In genomic region chr6:52182030-52182429, GRCm38 (mm10) we compare ENCODE assay signal across 19 mouse cellular contexts. TPM values are rescaled to one million over a fixed set of nuclear protein-coding genes. Genes with fewer than 3 reads are reported as not detected.
DNase-seq lines count a peak whose midpoint lies in the region; ATAC-seq and TF ChIP-seq lines count a peak whose summit lies in the region.
"Had no signal": no experiment of that assay in that cellular context is flagged by ENCODE, and none has a peak within 500 bp of the region (broad histone marks: within the 10 kb centered on the region; RNA-seq: fewer than 3 reads in every experiment).

No protein-coding gene starts in this region.

- H3K9me3 ChIP-seq in hindbrain, embryonic 14.5 days (ENCODE audit: control insufficient read depth, low read length), result no peaks in the 10 kb centered on the region
- no peaks in the 10 kb centered on the region for H3K9me3 ChIP-seq in kidney, embryonic 16.5 days (ENCODE audit: low read length)
- H3K9me3 ChIP-seq: midbrain, embryonic 13.5 days had no signal

- TF ChIP-seq POLR2A in embryonic fibroblast, embryonic 13.5 days (IDR thresholded peaks at IDR 0.05; ENCODE audit: low read depth, low read length), result no peak

- H3K4me3 ChIP-seq in embryonic fibroblast, embryonic 13.5 days (ENCODE audit: insufficient read depth, low read length), result 0 out of 2 replicates have a peak overlapping the region, but pooled peaks have one; percentile 1
- H3K4me3 ChIP-seq in hindbrain, embryonic 14.5 days (replicated peaks; ENCODE audit: low read length), result peak overlapping the region; percentile 71
- no peak overlapping the region for H3K4me3 ChIP-seq in kidney, embryonic 16.5 days (ENCODE audit: low read length)
- H3K4me3 ChIP-seq: midbrain, embryonic 13.5 days had no signal

- peaks cover 5% of the 10 kb centered on the region for H3K4me1 ChIP-seq in embryonic fibroblast, embryonic 13.5 days (ENCODE audit: control insufficient read depth, insufficient read depth, low read length)
- peaks cover 17% of the 10 kb centered on the region for H3K4me1 ChIP-seq in hindbrain, embryonic 14.5 days (replicated peaks; ENCODE audit: control insufficient read depth, insufficient read depth, low read length)
- peaks cover 93% of the 10 kb centered on the region for H3K4me1 ChIP-seq in kidney, embryonic 16.5 days (ENCODE audit: insufficient read depth, low read length)
- H3K4me1 ChIP-seq: midbrain, embryonic 13.5 days had no signal

- TF ChIP-seq CTCF in embryonic fibroblast, embryonic 13.5 days (IDR thresholded peaks at IDR 0.05; ENCODE audit: borderline replicate concordance, insufficient read depth, low read length), result no peak

- H3K36me3 ChIP-seq in hindbrain, embryonic 14.5 days (replicated peaks; ENCODE audit: control insufficient read depth, insufficient read depth), result no peaks in the 10 kb centered on the region
- no peaks in the 10 kb centered on the region; the same call in 1 of the 2 replicates for H3K36me3 ChIP-seq in kidney, embryonic 16.5 days (ENCODE audit: insufficient read depth, low read length)
- H3K36me3 ChIP-seq: midbrain, embryonic 13.5 days had no signal

- intact Hi-C loops in gastrocnemius, postnatal 36 days (cut with DNase I), result no loop called here

- H3K4me2 ChIP-seq in hindbrain, embryonic 14.5 days (replicated peaks), result peak overlapping the region; percentile 81
- H3K4me2 ChIP-seq in kidney, embryonic 16.5 days (replicated peaks; ENCODE audit: low read depth, low read length), result no peak overlapping the region
- H3K4me2 ChIP-seq: midbrain, embryonic 13.5 days had no signal

- WGBS in hindbrain, embryonic 14.5 days, result 21% methylated on average over 2 of the region's 2 CpGs
- 49% methylated on average over 2 of the region's 2 CpGs for WGBS in kidney, embryonic 16.5 days

- peak overlapping the region; percentile 99 for H3K9ac ChIP-seq in hindbrain, embryonic 14.5 days
- H3K9ac ChIP-seq in kidney, embryonic 16.5 days (replicated peaks; ENCODE audit: low read length), result no peak overlapping the region
- H3K9ac ChIP-seq: liver, embryonic 14.5 days; midbrain, embryonic 13.5 days had no signal

- no peak for ATAC-seq in hindbrain, embryonic 14.5 days (ENCODE audit: low FRiP score)
- no peak for ATAC-seq in kidney, embryonic 16.5 days (ENCODE audit: low FRiP score, low TSS enrichment)
- no peak for ATAC-seq in erythroid progenitor cell, adult 5-6 weeks (replicated peaks; ENCODE audit: low FRiP score, poor library complexity, severe bottlenecking)
- ATAC-seq: forebrain, embryonic 14.5 days; midbrain, embryonic 13.5 days had no signal

- H3K27me3 ChIP-seq in hindbrain, embryonic 14.5 days (ENCODE audit: control insufficient read depth, insufficient read depth, low read length), result peaks cover 92% of the 10 kb centered on the region
- H3K27me3 ChIP-seq in kidney, embryonic 16.5 days (ENCODE audit: insufficient read depth, low read length), result no peaks in the 10 kb centered on the region

- H3K27ac ChIP-seq in embryonic fibroblast, embryonic 13.5 days (ENCODE audit: insufficient read depth, low read length), result no peak overlapping the region
- peak overlapping the region; percentile 100 for H3K27ac ChIP-seq in hindbrain, embryonic 14.5 days
- peak overlapping the region; percentile 61 for H3K27ac ChIP-seq in kidney, embryonic 16.5 days (ENCODE audit: low read length)
- H3K27ac ChIP-seq: liver, embryonic 14.5 days; midbrain, embryonic 13.5 days had no signal

- peak; percentile 41 for DNase-seq in kidney, adult 18-20 months
- no peak for DNase-seq in kidney, postnatal 14 days
- DNase-seq in hindbrain, embryonic 14.5 days (ENCODE audit: low spot score), result no peak
- DNase-seq in urinary bladder, postnatal 4 days (ENCODE audit: low spot score in 2 of 2), result no peak
- no peak for DNase-seq in gastrocnemius, postnatal 36 days
- DNase-seq: cerebellum, adult 8-10 months; layer of hippocampus, postnatal 36 days; lung, postnatal 10 days; thymus, postnatal 25 days had no signal

RNA-seq across cellular contexts. Expression of gene 5730596B20Rik, which starts 4.7 kb away (rescaled TPM):
- polyA plus RNA-seq in embryonic fibroblast, embryonic 13.5 days (2011; ENCODE audit: insufficient read length, low read depth, missing spikeins), result 0.23 TPM in 1 of 2 replicates, not detected in the other
- polyA plus RNA-seq in hindbrain, embryonic 14.5 days (2014; fragmentation: Nextera tagmentation; extraction: Ambion mirVana), result 4.1 and 5.0 TPM in 2 replicates
- 1.7 and 2.5 TPM in 2 replicates for polyA plus RNA-seq in kidney, embryonic 16.5 days (2015; fragmentation: Nextera tagmentation; extraction: Ambion mirVana)
- not detected for total RNA-seq in gastrocnemius, postnatal 36 days (2021)
- not detected in 2 replicates for total RNA-seq in erythroid progenitor cell, adult 5-6 weeks (2015; ENCODE audit: low replicate concordance)
- not detected in 2 replicates for total RNA-seq in erythroid progenitor cell, adult 5-6 weeks (2017; ENCODE audit: low replicate concordance)
- total RNA-seq: layer of hippocampus, postnatal 36 days; left cerebral cortex, postnatal 14 days; megakaryocyte, adult 5-6 weeks had no signal
- polyA plus RNA-seq: forebrain, embryonic 14.5 days; midbrain, embryonic 13.5 days; testis, adult 2 months had no signal

RNA-seq across cellular contexts. Expression of gene Hoxa4, which starts 9.5 kb away (rescaled TPM):
- 3.0 and 4.2 TPM in 2 replicates for polyA plus RNA-seq in embryonic fibroblast, embryonic 13.5 days (2011; ENCODE audit: insufficient read length, low read depth, missing spikeins)
- 19.7 and 22.5 TPM in 2 replicates for polyA plus RNA-seq in hindbrain, embryonic 14.5 days (2014; fragmentation: Nextera tagmentation; extraction: Ambion mirVana)
- 1.2 and 1.4 TPM in 2 replicates for polyA plus RNA-seq in kidney, embryonic 16.5 days (2015; fragmentation: Nextera tagmentation; extraction: Ambion mirVana)
- total RNA-seq in gastrocnemius, postnatal 36 days (2021), result 1 to 10 TPM; 2.0 TPM
- total RNA-seq in erythroid progenitor cell, adult 5-6 weeks (2015; ENCODE audit: low replicate concordance), result not detected in 2 replicates
- not detected in 2 replicates for total RNA-seq in erythroid progenitor cell, adult 5-6 weeks (2017; ENCODE audit: low replicate concordance)
- total RNA-seq: layer of hippocampus, postnatal 36 days; left cerebral cortex, postnatal 14 days had no signal
- polyA plus RNA-seq: forebrain, embryonic 14.5 days; heart, embryonic 16.5 days; midbrain, embryonic 13.5 days had no signal

RNA-seq across cellular contexts. Expression of gene Hoxa2, which starts 17.4 kb away (rescaled TPM):
- 4.3 and 4.8 TPM in 2 replicates for polyA plus RNA-seq in embryonic fibroblast, embryonic 13.5 days (2011; ENCODE audit: insufficient read length, low read depth, missing spikeins)
- 27.6 and 35.1 TPM in 2 replicates for polyA plus RNA-seq in hindbrain, embryonic 14.5 days (2014; fragmentation: Nextera tagmentation; extraction: Ambion mirVana)
- polyA plus RNA-seq in kidney, embryonic 16.5 days (2015; fragmentation: Nextera tagmentation; extraction: Ambion mirVana), result 2.1 and 2.6 TPM in 2 replicates
- total RNA-seq in gastrocnemius, postnatal 36 days (2021), result under 1 TPM in 1 of 2 experiments, not detected in 1; 0.22 TPM
- total RNA-seq in erythroid progenitor cell, adult 5-6 weeks (2015; ENCODE audit: low replicate concordance), result not detected in 2 replicates
- total RNA-seq in erythroid progenitor cell, adult 5-6 weeks (2017; ENCODE audit: low replicate concordance), result not detected in 2 replicates
- total RNA-seq: layer of hippocampus, postnatal 36 days; left cerebral cortex, postnatal 14 days; megakaryocyte, adult 5-6 weeks had no signal
- polyA plus RNA-seq: forebrain, embryonic 14.5 days; midbrain, embryonic 13.5 days had no signal

RNA-seq across cellular contexts. Expression of gene Hoxa5, which starts 22.4 kb away (rescaled TPM):
- 11.9 and 18.6 TPM in 2 replicates for polyA plus RNA-seq in embryonic fibroblast, embryonic 13.5 days (2011; ENCODE audit: insufficient read length, low read depth, missing spikeins)
- 175 and 180 TPM in 2 replicates for polyA plus RNA-seq in hindbrain, embryonic 14.5 days (2014; fragmentation: Nextera tagmentation; extraction: Ambion mirVana)
- polyA plus RNA-seq in kidney, embryonic 16.5 days (2015; fragmentation: Nextera tagmentation; extraction: Ambion mirVana), result 9.0 and 9.5 TPM in 2 replicates
- total RNA-seq in gastrocnemius, postnatal 36 days (2021), result 1 to 10 TPM; 1.6 to 2.0 TPM
- total RNA-seq in erythroid progenitor cell, adult 5-6 weeks (2015; ENCODE audit: low replicate concordance), result not detected in 2 replicates
- total RNA-seq in erythroid progenitor cell, adult 5-6 weeks (2017; ENCODE audit: low replicate concordance), result not detected in 2 replicates
- total RNA-seq: layer of hippocampus, postnatal 36 days; left cerebral cortex, postnatal 14 days had no signal
- polyA plus RNA-seq: forebrain, embryonic 14.5 days had no signal

RNA-seq across cellular contexts. Expression of gene Hoxa1, which starts 23.9 kb away (rescaled TPM):
- 2.4 and 3.0 TPM in 2 replicates for polyA plus RNA-seq in embryonic fibroblast, embryonic 13.5 days (2011; ENCODE audit: insufficient read length, low read depth, missing spikeins)
- polyA plus RNA-seq in hindbrain, embryonic 14.5 days (2014; fragmentation: Nextera tagmentation; extraction: Ambion mirVana), result 2.6 and 3.0 TPM in 2 replicates
- polyA plus RNA-seq in kidney, embryonic 16.5 days (2015; fragmentation: Nextera tagmentation; extraction: Ambion mirVana), result 0.81 and 0.82 TPM in 2 replicates
- under 1 TPM; 0.13 to 0.15 TPM for total RNA-seq in gastrocnemius, postnatal 36 days (2021)
- total RNA-seq in erythroid progenitor cell, adult 5-6 weeks (2015; ENCODE audit: low replicate concordance), result not detected in 2 replicates
- not detected in 2 replicates for total RNA-seq in erythroid progenitor cell, adult 5-6 weeks (2017; ENCODE audit: low replicate concordance)
- total RNA-seq: layer of hippocampus, postnatal 36 days; left cerebral cortex, postnatal 14 days; megakaryocyte, adult 5-6 weeks had no signal
- polyA plus RNA-seq: forebrain, embryonic 14.5 days had no signal
